21 mouse cellular contexts compared by ENCODE assay signal in the genomic region with DNA sequence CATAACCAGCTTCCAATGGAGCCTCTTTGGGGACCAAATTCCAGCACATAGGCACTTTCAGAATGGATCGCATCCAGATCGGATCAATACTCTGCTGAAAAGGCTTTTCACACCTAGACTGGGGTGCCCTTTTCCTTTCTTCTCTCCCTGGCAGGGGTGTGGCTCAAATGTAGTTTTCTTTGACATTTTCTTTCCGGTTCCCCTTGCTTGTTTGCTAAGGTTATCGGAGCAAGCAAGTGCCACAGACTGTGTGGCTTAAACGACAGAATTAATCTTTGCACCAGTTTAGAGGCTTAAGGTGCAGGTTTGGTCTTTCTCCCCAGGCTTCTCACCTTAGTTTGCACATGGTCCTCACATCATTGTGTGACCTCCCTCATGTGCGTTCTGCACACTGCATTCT.
"Had no signal": no experiment of that assay in that cellular context is flagged by ENCODE, and none has a peak within 500 bp of the region (broad histone marks: within the 10 kb centered on the region; RNA-seq: fewer than 3 reads in every experiment).

No protein-coding gene starts in this region.

- DNase-seq: kidney, adult 2 months; kidney, postnatal 36 days; layer of hippocampus, postnatal 36 days; left cerebral cortex, postnatal 4 days; lung, embryonic 14.5 days; retina, postnatal 1 day; right cerebral cortex, postnatal 25 days; spleen, adult 18-20 months; thymus, adult 18-20 months; thymus, postnatal 36 days had no signal

- H3K27me3 ChIP-seq: limb, embryonic 15.5 days; megakaryocyte, embryonic 14.5 days; midbrain, embryonic 13.5 days; neural tube, embryonic 13.5 days had no signal

- H3K4me3 ChIP-seq: left cerebral cortex, adult 2 months; limb, embryonic 12.5 days; limb, embryonic 15.5 days; megakaryocyte, embryonic 14.5 days; midbrain, embryonic 10.5 days; midbrain, embryonic 13.5 days; myocyte; neural tube, embryonic 13.5 days had no signal

- H3K4me1 ChIP-seq: limb, embryonic 12.5 days; limb, embryonic 15.5 days; midbrain, embryonic 13.5 days had no signal

- H3K4me2 ChIP-seq: limb, embryonic 12.5 days; limb, embryonic 15.5 days; lung, embryonic 14.5 days; midbrain, embryonic 13.5 days; neural tube, embryonic 13.5 days had no signal

- H3K9me3 ChIP-seq: limb, embryonic 12.5 days; limb, embryonic 15.5 days; megakaryocyte, embryonic 14.5 days; midbrain, embryonic 10.5 days; midbrain, embryonic 13.5 days; neural tube, embryonic 13.5 days had no signal

- H3K27ac ChIP-seq: kidney, postnatal 0 days; left cerebral cortex, adult 2 months; limb, embryonic 12.5 days; limb, embryonic 15.5 days; midbrain, embryonic 10.5 days; midbrain, embryonic 13.5 days; neural tube, embryonic 13.5 days had no signal

- H3K36me3 ChIP-seq: limb, embryonic 12.5 days; limb, embryonic 15.5 days; midbrain, embryonic 10.5 days; midbrain, embryonic 13.5 days; neural tube, embryonic 13.5 days had no signal

- ATAC-seq: lung, postnatal 0 days; midbrain, embryonic 13.5 days; midbrain, embryonic 16.5 days had no signal

- H3K9ac ChIP-seq: limb, embryonic 12.5 days; limb, embryonic 15.5 days; lung, embryonic 14.5 days; midbrain, embryonic 13.5 days; neural tube, embryonic 13.5 days had no signal
